Mouse (Mus musculus) intestine, embryonic 15.5 days (tissue): ENCODE measurements around the gene D5Ertd577e. TPM values are rescaled to one million over a fixed set of nuclear protein-coding genes. Genes with fewer than 3 reads are reported as not detected.
"Not testable (repeated sequence)": the region's sequence is repeated elsewhere in the genome, so short reads cannot be mapped to it uniquely, and the experiment has no call there.

Source experiments
- ATAC-seq: fragments of 200-750 bp; cut with Nextera tagmentation; 2 replicates; pipeline ENCODE4 v1.8.0; 2017; ENCODE audit warnings: moderate TSS enrichment, moderate library complexity
- H3K27ac ChIP-seq: fragments of 300-500 bp; sonication (generic); 2 replicates; pipeline ENCODE4 v1.5.1; 2015; ENCODE audit warnings: mild to moderate bottlenecking, inconsistent platforms
- H3K27me3 ChIP-seq: fragments of 300-500 bp; sonication (generic); replicated peaks from 2 replicates; pipeline ENCODE4 v1.6.1; 2015; ENCODE audit warnings: inconsistent platforms
- H3K36me3 ChIP-seq: fragments of 300-500 bp; sonication (generic); 2 replicates; pipeline ENCODE4 v1.6.1; 2015; ENCODE audit warnings: inconsistent platforms
- H3K4me1 ChIP-seq: fragments of 300-500 bp; sonication (generic); replicated peaks from 2 replicates; pipeline ENCODE4 v1.6.1; 2015; ENCODE audit warnings: inconsistent platforms
- H3K4me2 ChIP-seq: fragments of 300-500 bp; sonication (generic); replicated peaks from 2 replicates; pipeline ENCODE4 v1.6.1; 2015; ENCODE audit warnings: mild to moderate bottlenecking, inconsistent platforms
- H3K4me3 ChIP-seq: fragments of 300-500 bp; sonication (generic); replicated peaks from 2 replicates; pipeline ENCODE4 v1.5.1; 2015; ENCODE audit warnings: inconsistent platforms
- H3K9ac ChIP-seq: fragments of 300-500 bp; sonication (generic); 2 replicates; pipeline ENCODE4 v1.6.1; 2015; ENCODE audit warnings: inconsistent platforms
- H3K9me3 ChIP-seq: fragments of 300-500 bp; sonication (generic); 2 replicates; pipeline ENCODE4 v1.6.1; 2016; ENCODE audit warnings: inconsistent platforms
- WGBS: fragments of 180-500 bp; shearing (Covaris S2); methylation state at CpG from one replicate; pipeline ENCODE4 v1.1.7; 2015; 5-methylcytosine and 5-hydroxymethylcytosine counted together
- polyA plus RNA-seq: library from polyadenylated mRNA; unstranded; fragments of >200 nt; fragmentation: Nextera tagmentation; extraction: Ambion mirVana; gene quantifications from 2 replicates; pipeline ENCODE4 v1.2.1, GENCODE M21; 2015

Gene D5Ertd577e
- polyA plus RNA-seq = not detected in 2 replicates

- not testable (repeated sequence) for H3K4me1 ChIP-seq, H3K9me3 ChIP-seq, H3K36me3 ChIP-seq, H3K27ac ChIP-seq, H3K4me2 ChIP-seq, H3K27me3 ChIP-seq, H3K9ac ChIP-seq, H3K4me3 ChIP-seq, ATAC-seq
- 38% methylated on average over 1 of the region's 1 CpGs for WGBS
Observed at GRCm38 (mm10) chr5:95456506-95456905, at the start of gene D5Ertd577e. D5Ertd577e (plus strand) TSS chr5:95456806.

GRCm38 (mm10) chr5:95510458-95510857 is 53.9 kb downstream of the D5Ertd577e start, which contains the start of gene Gm3286:
Gm3286 (plus strand) TSS chr5:95510758.
- H3K27me3 ChIP-seq, H3K4me2 ChIP-seq, ATAC-seq, H3K4me3 ChIP-seq, H3K9ac ChIP-seq, H3K27ac ChIP-seq, H3K4me1 ChIP-seq, H3K36me3 ChIP-seq, H3K9me3 ChIP-seq: not testable (repeated sequence)

Other genes with a start within 250 kb of the D5Ertd577e start
- gene Gm10424, start 184.0 kb upstream of the D5Ertd577e start, polyA plus RNA-seq = not detected in 2 replicates
- not detected in 2 replicates for gene Gm3259, start 150.9 kb upstream of the D5Ertd577e start, polyA plus RNA-seq
- not detected in 2 replicates for gene Gm3286, start 54.0 kb downstream of the D5Ertd577e start, polyA plus RNA-seq
- gene Gm7971, start 138.1 kb downstream of the D5Ertd577e start, polyA plus RNA-seq = not detected in 2 replicates